Mouse (Mus musculus) E14TG2a.4 (cell line): ENCODE measurements around the gene Tor4a.

Experiments
- CTCF ChIP-seq: conservative IDR thresholded peaks from 2 replicates; pipeline ENCODE4 v1.5.1; 2014; ENCODE audit warnings: low read length
- NANOG ChIP-seq: IDR thresholded peaks from 2 replicates; pipeline ENCODE4 v1.6.1; 2014; ENCODE audit warnings: borderline replicate concordance, low read length, mixed read lengths
- POU5F1 ChIP-seq: IDR thresholded peaks from 2 replicates; pipeline ENCODE4 v1.6.1; 2014; ENCODE audit warnings: low read length, borderline replicate concordance

DNA sequence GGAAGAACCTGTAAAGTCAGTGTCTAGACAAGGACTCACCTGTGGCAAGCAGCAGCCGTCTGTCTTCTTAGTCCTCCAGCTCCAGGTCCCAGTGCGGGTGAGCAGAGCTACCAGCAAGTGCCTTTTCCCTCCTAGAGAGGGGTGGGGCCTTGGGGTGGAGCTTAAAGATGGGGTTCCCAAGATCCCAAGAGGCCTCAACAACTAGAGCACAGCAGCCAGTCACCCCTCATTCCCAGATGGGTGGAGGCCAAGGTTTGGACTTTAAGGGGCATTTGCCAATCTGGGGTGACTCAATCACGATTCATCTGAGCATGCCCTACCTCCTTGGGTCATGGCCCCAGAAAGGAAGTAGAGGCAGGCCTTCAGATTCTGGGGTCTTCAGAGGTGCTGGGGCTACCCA lies 43.1 kb upstream of the Tor4a start:
- no peak for TF ChIP-seq CTCF
- no peak for TF ChIP-seq NANOG
- TF ChIP-seq POU5F1: no peak
